Mouse (Mus musculus) C2C12 (cell line): ENCODE data around the gene Rtp3.

ENCODE experiments used
- CEBPB ChIP-seq: IDR thresholded peaks from one replicate; pipeline ENCODE4 v1.6.1; 2011; ENCODE audit warnings: low read depth, mild to moderate bottlenecking, control low read depth, moderate library complexity
- CTCF ChIP-seq: IDR thresholded peaks from one replicate; pipeline ENCODE4 v1.5.1; 2011; ENCODE audit not compliant: control insufficient read depth, insufficient read depth, insufficient read length
- FOSL1 ChIP-seq: IDR thresholded peaks from one replicate; pipeline ENCODE4 v1.8.0; 2011; ENCODE audit warnings: mild to moderate bottlenecking, low read length; ENCODE audit not compliant: poor library complexity, insufficient read depth, severe bottlenecking
- MAX ChIP-seq: IDR thresholded peaks from one replicate; pipeline ENCODE4 v1.6.1; 2011; ENCODE audit warnings: mild to moderate bottlenecking, control low read depth
- MYOD1 ChIP-seq: IDR thresholded peaks from one replicate; pipeline ENCODE4 v1.6.1; 2011; ENCODE audit warnings: low read depth; ENCODE audit not compliant: control insufficient read depth, insufficient read length
- MYOG ChIP-seq: IDR thresholded peaks from one replicate; pipeline ENCODE4 v1.6.1; 2011; ENCODE audit not compliant: control insufficient read depth, insufficient read length; ENCODE audit errors: extremely low read depth
- USF1 ChIP-seq: IDR thresholded peaks from one replicate; pipeline ENCODE4 v1.6.1; 2011; ENCODE audit warnings: low read depth, mild to moderate bottlenecking, control low read depth, moderate library complexity

DNA sequence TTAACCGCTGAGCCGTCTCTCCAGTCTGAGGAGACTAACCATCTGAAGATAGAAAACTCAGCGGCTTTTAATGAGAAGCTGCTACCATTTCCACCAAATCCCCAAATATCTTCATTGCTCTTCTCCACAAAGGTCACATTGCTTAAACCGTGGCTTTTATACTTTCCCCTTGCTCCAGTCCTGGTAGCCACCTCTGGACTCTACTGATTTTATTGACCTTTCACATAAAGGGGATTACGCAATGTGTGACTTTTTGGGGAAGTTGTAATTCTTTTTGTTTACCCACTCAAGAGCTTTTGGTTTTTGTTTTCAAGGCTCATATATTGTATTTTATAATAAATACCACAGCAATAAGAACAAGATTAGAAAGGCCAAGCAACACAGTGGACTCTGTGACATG is 4.8 kb downstream of the Rtp3 start:
- TF ChIP-seq USF1 = no peak
- no peak for TF ChIP-seq CTCF
- TF ChIP-seq FOSL1 = no peak
- TF ChIP-seq MAX = no peak
- no peak for TF ChIP-seq MYOD1
- no peak for TF ChIP-seq MYOG
- no peak for TF ChIP-seq CEBPB
